Mouse (Mus musculus) MEL (cell line): ENCODE data around the gene Rcor2. TPM values are rescaled to one million over a fixed set of nuclear protein-coding genes. Genes with fewer than 3 reads are reported as not detected.

ENCODE experiments used
- DNase-seq: peaks from one replicate; pipeline ENCODE4 v3.0.0; 2011; ENCODE audit warnings: low read depth, low spot score
- H3K27ac ChIP-seq: 2 replicates; pipeline ENCODE4 v1.5.1; 2012; ENCODE audit warnings: low read depth, mild to moderate bottlenecking, control low read depth, low read length, moderate library complexity; ENCODE audit not compliant: control insufficient read depth
- H3K27me3 ChIP-seq, 2 experiments: fragments of 150-350 bp in 1 of 2; sonication (generic) in 1 of 2; 2 replicates each; pipeline ENCODE4 v1.6.1; 2012; ENCODE audit warnings: low read length in 2 of 2, mild to moderate bottlenecking in 2 of 2, improper control_type of control experiment in 1 of 2, moderate library complexity in 1 of 2; ENCODE audit not compliant: insufficient read depth in 2 of 2, control insufficient read depth in 1 of 2
- H3K36me3 ChIP-seq, 2 experiments: 2 replicates each; pipeline ENCODE4 v1.6.1; 2012 to 2014; ENCODE audit warnings: low read length in 2 of 2, improper control_type of control experiment in 1 of 2, inconsistent platforms in 1 of 2, mild to moderate bottlenecking in 1 of 2; ENCODE audit not compliant: insufficient read depth in 2 of 2, control insufficient read depth in 1 of 2
- H3K4me1 ChIP-seq, 2 experiments: fragments of 150-350 bp in 1 of 2; sonication (generic) in 1 of 2; 2 replicates each; pipeline ENCODE4 v1.6.1; 2012; ENCODE audit warnings: low read length in 2 of 2, improper control_type of control experiment in 1 of 2, mild to moderate bottlenecking in 1 of 2; ENCODE audit not compliant: insufficient read depth in 2 of 2, control insufficient read depth in 1 of 2
- H3K4me3 ChIP-seq, 2 experiments: fragments of 150-350 bp in 1 of 2; sonication (generic) in 1 of 2; 2 replicates each; pipeline ENCODE4 v1.5.1; 2012; ENCODE audit warnings: low read depth in 2 of 2, low read length in 2 of 2, mild to moderate bottlenecking in 2 of 2, moderate library complexity in 2 of 2, control low read depth in 1 of 2, improper control_type of control experiment in 1 of 2; ENCODE audit not compliant: control insufficient read depth in 1 of 2, insufficient read depth in 1 of 2
- H3K79me2 ChIP-seq: 2 replicates; pipeline ENCODE4 v1.6.1; 2012; ENCODE audit warnings: mild to moderate bottlenecking, low read length, moderate library complexity; ENCODE audit not compliant: control insufficient read depth, poor library complexity, insufficient read depth
- H3K9ac ChIP-seq: 2 replicates; pipeline ENCODE4 v1.6.1; 2012; ENCODE audit warnings: low read depth, mild to moderate bottlenecking, control low read depth, low read length, moderate library complexity; ENCODE audit not compliant: control insufficient read depth, poor library complexity, severe bottlenecking
- H3K9me3 ChIP-seq: fragments of 150-350 bp; sonication (generic); replicated peaks from 2 replicates; pipeline ENCODE4 v1.6.1; 2012; ENCODE audit warnings: mild to moderate bottlenecking, low read length, improper control_type of control experiment, moderate library complexity; ENCODE audit not compliant: insufficient read depth
- CHD2 ChIP-seq: IDR thresholded peaks from 2 replicates; pipeline ENCODE4 v1.6.1; 2011; ENCODE audit warnings: low read length, improper control_type of control experiment
- E2F4 ChIP-seq: IDR thresholded peaks from 2 replicates; pipeline ENCODE4 v1.6.1; 2011; ENCODE audit warnings: low read depth, low read length, improper control_type of control experiment, borderline replicate concordance
- ELF1 ChIP-seq: IDR thresholded peaks from 2 replicates; pipeline ENCODE4 v1.6.1; 2014; ENCODE audit warnings: low read depth, mild to moderate bottlenecking, inconsistent platforms, low read length, improper control_type of control experiment, moderate library complexity
- EP300 ChIP-seq, 2 experiments: IDR thresholded peaks; 2 replicates each; pipeline ENCODE4 v1.6.1; 2011; ENCODE audit warnings: improper control_type of control experiment in 2 of 2, low read length in 2 of 2, low read depth in 1 of 2, mild to moderate bottlenecking in 1 of 2
- ETS1 ChIP-seq: IDR thresholded peaks from 2 replicates; pipeline ENCODE4 v1.6.1; 2012; ENCODE audit warnings: low read depth, mild to moderate bottlenecking, inconsistent platforms, low read length, improper control_type of control experiment, moderate library complexity
- GATA1 ChIP-seq: IDR thresholded peaks from 2 replicates; pipeline ENCODE4 v1.6.1; 2011; ENCODE audit warnings: low read depth, low read length, improper control_type of control experiment
- HCFC1 ChIP-seq: IDR thresholded peaks from 2 replicates; pipeline ENCODE4 v1.6.1; 2012; ENCODE audit warnings: low read depth, mild to moderate bottlenecking, inconsistent platforms, low read length, improper control_type of control experiment, moderate library complexity
- JUND ChIP-seq: IDR thresholded peaks from 2 replicates; pipeline ENCODE4 v1.6.1; 2011; ENCODE audit warnings: low read depth, mild to moderate bottlenecking, improper control_type of control experiment, low read length
- KAT2A ChIP-seq: conservative IDR thresholded peaks from 2 replicates; pipeline ENCODE4 v1.6.1; 2012; ENCODE audit warnings: low read depth, low read length, improper control_type of control experiment, inconsistent platforms
- MAFK ChIP-seq: IDR thresholded peaks from 2 replicates; pipeline ENCODE4 v1.6.1; 2011; ENCODE audit warnings: low read depth, mild to moderate bottlenecking, low read length, improper control_type of control experiment, borderline replicate concordance
- MAX ChIP-seq: IDR thresholded peaks from 2 replicates; pipeline ENCODE4 v1.6.1; 2011; ENCODE audit warnings: low read length, improper control_type of control experiment
- MAZ ChIP-seq: IDR thresholded peaks from 2 replicates; pipeline ENCODE4 v1.6.1; 2012; ENCODE audit warnings: low read depth, mild to moderate bottlenecking, inconsistent platforms, low read length, improper control_type of control experiment
- MYC ChIP-seq: IDR thresholded peaks from 2 replicates; pipeline ENCODE4 v1.6.1; 2011; ENCODE audit warnings: low read depth, mild to moderate bottlenecking, low read length, improper control_type of control experiment, moderate library complexity
- NELFE ChIP-seq: IDR thresholded peaks from 2 replicates; pipeline ENCODE4 v1.6.1; 2011; ENCODE audit warnings: low read depth, low read length, improper control_type of control experiment
- POLR2A ChIP-seq, 2 experiments: IDR thresholded peaks; 2 replicates each; pipeline ENCODE4 v1.6.1; 2011 to 2012; ENCODE audit warnings: low read length in 2 of 2, mild to moderate bottlenecking in 2 of 2, control low read depth in 1 of 2, improper control_type of control experiment in 1 of 2, low read depth in 1 of 2, moderate library complexity in 1 of 2; ENCODE audit not compliant: control insufficient read depth in 1 of 2, insufficient read depth in 1 of 2, poor library complexity in 1 of 2
- POLR2AphosphoS2 ChIP-seq: IDR thresholded peaks from 2 replicates; pipeline ENCODE4 v1.6.1; 2011; ENCODE audit warnings: low read length, improper control_type of control experiment
- POLR2AphosphoS5 ChIP-seq: IDR thresholded peaks from 2 replicates; pipeline ENCODE4 v1.6.1; 2012; ENCODE audit warnings: low read depth, borderline replicate concordance, mild to moderate bottlenecking, inconsistent platforms, low read length, moderate library complexity, mixed read lengths
- RAD21 ChIP-seq: IDR thresholded peaks from 2 replicates; pipeline ENCODE4 v1.6.1; 2011; ENCODE audit warnings: mild to moderate bottlenecking, low read depth, low read length, improper control_type of control experiment
- RCOR1 ChIP-seq: IDR thresholded peaks from 2 replicates; pipeline ENCODE4 v1.6.1; 2012; ENCODE audit warnings: low read depth, mild to moderate bottlenecking, inconsistent platforms, low read length, improper control_type of control experiment
- SIN3A ChIP-seq: IDR thresholded peaks from 2 replicates; pipeline ENCODE4 v1.6.1; 2012; ENCODE audit warnings: low read length, improper control_type of control experiment, inconsistent platforms
- SMC3 ChIP-seq: IDR thresholded peaks from 2 replicates; pipeline ENCODE4 v1.6.1; 2011; ENCODE audit warnings: low read depth, low read length, improper control_type of control experiment
- TAL1 ChIP-seq: IDR thresholded peaks from 2 replicates; pipeline ENCODE4 v1.6.1; 2012; ENCODE audit warnings: mild to moderate bottlenecking, inconsistent platforms, low read length, moderate library complexity, mixed read lengths
- TBP ChIP-seq: IDR thresholded peaks from 2 replicates; pipeline ENCODE4 v1.8.0; 2011; ENCODE audit warnings: low read depth, low read length, improper control_type of control experiment
- TCF12 ChIP-seq: IDR thresholded peaks from 2 replicates; pipeline ENCODE4 v1.6.1; 2014; ENCODE audit warnings: low read depth, mild to moderate bottlenecking, inconsistent platforms, low read length, improper control_type of control experiment, moderate library complexity
- UBTF ChIP-seq: IDR thresholded peaks from 2 replicates; pipeline ENCODE4 v1.6.1; 2012; ENCODE audit warnings: low read depth, mild to moderate bottlenecking, inconsistent platforms, low read length, improper control_type of control experiment, moderate library complexity, borderline replicate concordance; ENCODE audit not compliant: insufficient read depth
- ZKSCAN1 ChIP-seq: IDR thresholded peaks from 2 replicates; pipeline ENCODE4 v1.6.1; 2012; ENCODE audit warnings: low read depth, mild to moderate bottlenecking, inconsistent platforms, low read length, improper control_type of control experiment, moderate library complexity
- ZMIZ1 ChIP-seq: IDR thresholded peaks from 2 replicates; pipeline ENCODE4 v1.6.1; 2012; ENCODE audit warnings: low read depth, mild to moderate bottlenecking, inconsistent platforms, low read length, improper control_type of control experiment, moderate library complexity
- polyA plus RNA-seq, 2 experiments: library from polyadenylated mRNA; stranded (reverse) in 1 of 2; unstranded in 1 of 2; fragments of >175 nt in 1 of 2; fragments of >200 nt in 1 of 2; gene quantifications; 2 replicates each; pipeline versions ENCODE4 v1.2.1 to v1.2.4; 2012; ENCODE audit warnings: low replicate concordance in 2 of 2, low read depth in 1 of 2; ENCODE audit not compliant: insufficient read length in 2 of 2, insufficient read depth in 1 of 2, missing spikeins in 1 of 2
- total RNA-seq: library from RNA; depleted of rRNA; stranded (reverse); fragments of 300-350 nt; gene quantifications from 2 replicates; pipeline ENCODE4 v1.2.3, GENCODE M21; 2012

Gene Rcor2
- total and polyA plus RNA-seq, 3 experiments, result 31.4 to 60.2 TPM; not detected in 1

DNA sequence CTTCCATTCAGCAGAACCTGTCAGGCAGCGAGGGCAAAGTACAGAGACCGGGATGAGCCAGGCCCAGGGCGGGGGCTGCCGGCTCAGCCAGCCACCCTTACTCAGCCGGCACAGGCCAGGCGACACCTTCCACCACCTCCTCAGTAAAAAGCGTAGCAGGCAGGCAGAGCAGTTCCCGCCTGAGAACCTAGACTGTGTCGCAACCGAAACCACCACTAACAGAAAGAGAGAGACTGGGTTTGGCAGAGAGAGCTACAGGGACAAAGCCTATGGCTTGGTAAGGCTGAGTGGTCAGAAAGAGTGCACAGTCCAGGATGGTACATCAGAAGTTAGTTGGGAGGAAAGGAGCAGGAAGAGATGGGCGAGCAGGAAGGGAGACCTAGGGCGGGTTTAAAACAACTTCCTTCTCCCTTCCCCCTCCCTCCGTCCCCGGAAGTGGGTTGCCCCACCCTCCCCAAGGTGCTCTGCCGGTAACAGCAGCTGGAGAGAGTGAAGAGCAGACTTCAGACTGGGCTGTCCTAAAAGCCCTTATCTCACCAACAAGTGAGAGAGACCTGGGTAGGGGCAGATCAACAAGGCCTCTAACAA is 28.0 kb downstream of the Rcor2 start:
- Histone ChIP-seq H3K9ac (peak overlapping the region; percentile 66), H3K4me1 (peaks cover 19 to 34% of the 10 kb centered on the region in 2 experiments), H3K9me3 (no peaks in the 10 kb centered on the region), H3K79me2 (peaks cover 35% of the 10 kb centered on the region), H3K27ac (peak overlapping the region; percentile 90), H3K4me3 (peak overlapping the region; percentile 42 to 57), H3K27me3 (no peaks in the 10 kb centered on the region), H3K36me3 (peaks cover 0 to 43% of the 10 kb centered on the region in 2 experiments; a peak in 3 of 4 replicates)
- TF ChIP-seq MYC (peak; percentile 48; the same call in 1 of the 2 replicates), JUND (no peak), POLR2A (IDR thresholded peaks at IDR 0.05; ENCODE audit: control insufficient read depth in 1 of 2, insufficient read depth in 1 of 2, low read depth in 1 of 2, low read length in 2 of 2, poor library complexity in 1 of 2) (peak in 1 of 2 experiments; percentile 45; a peak in 1 of 4 replicates), UBTF (no peak), KAT2A (no peak), TBP (0 out of 2 replicates have a peak, but pooled peaks have one; percentile 41), MAFK (no peak), POLR2AphosphoS5 (no peak), E2F4 (no peak), NELFE (0 out of 2 replicates have a peak, but pooled peaks have one; percentile 27), EP300 (IDR thresholded peaks at IDR 0.05; ENCODE audit: low read depth in 1 of 2, low read length in 2 of 2) (peak in 1 of 2 experiments; percentile 69; a peak in 3 of 4 replicates), CHD2 (peak; percentile 54; the same call in 1 of the 2 replicates), ZKSCAN1 (no peak), SIN3A (peak; percentile 81), ELF1 (peak; percentile 93), MAX (peak; percentile 28; the same call in 1 of the 2 replicates), MAZ (peak; percentile 89; the same call in 1 of the 2 replicates), GATA1 (peak; percentile 60), POLR2AphosphoS2 (no peak), TAL1 (peak; percentile 33), ZMIZ1 (0 out of 2 replicates have a peak, but pooled peaks have one; percentile 46), RCOR1 (0 out of 2 replicates have a peak, but pooled peaks have one; percentile 29), ETS1 (peak; percentile 79), TCF12 (peak; percentile 67; the same call in 1 of the 2 replicates), HCFC1 (peak; percentile 69; the same call in 1 of the 2 replicates), RAD21 (no peak), SMC3 (no peak)
- peak; percentile 87 for DNase-seq
